Mouse (Mus musculus) ES-Bruce4 (cell line): ENCODE results near the gene Cplx3. TPM values are rescaled to one million over a fixed set of nuclear protein-coding genes. Genes with fewer than 3 reads are reported as not detected.

Experiments used
- H3K27ac ChIP-seq: 2 replicates; pipeline ENCODE4 v1.5.1; 2012; ENCODE audit warnings: low read length, inconsistent platforms; ENCODE audit not compliant: insufficient read depth
- H3K27me3 ChIP-seq: 2 replicates; pipeline ENCODE4 v1.6.1; 2012; ENCODE audit warnings: mild to moderate bottlenecking, low read length, inconsistent platforms; ENCODE audit not compliant: control insufficient read depth, poor library complexity, insufficient read depth, severe bottlenecking
- H3K36me3 ChIP-seq: 2 replicates; pipeline ENCODE4 v1.6.1; 2012; ENCODE audit warnings: inconsistent platforms, mild to moderate bottlenecking, low read length, moderate library complexity; ENCODE audit not compliant: control insufficient read depth, poor library complexity, insufficient read depth, severe bottlenecking
- H3K4me1 ChIP-seq: one replicate; pipeline ENCODE4 v1.8.1; 2011; ENCODE audit warnings: low read length; ENCODE audit not compliant: control insufficient read depth, insufficient read depth
- H3K4me3 ChIP-seq: 2 replicates; pipeline ENCODE4 v1.5.1; 2011; ENCODE audit warnings: low read depth, mild to moderate bottlenecking, low read length
- H3K9ac ChIP-seq: 2 replicates; pipeline ENCODE4 v1.6.1; 2012; ENCODE audit warnings: low read depth, mild to moderate bottlenecking, inconsistent platforms; ENCODE audit not compliant: poor library complexity, severe bottlenecking
- H3K9me3 ChIP-seq: replicated peaks from 2 replicates; pipeline ENCODE4 v1.6.1; 2012; ENCODE audit warnings: mild to moderate bottlenecking, low read length, inconsistent platforms; ENCODE audit not compliant: control insufficient read depth, poor library complexity, insufficient read depth, severe bottlenecking
- CTCF ChIP-seq: IDR thresholded peaks from one replicate; pipeline ENCODE4 v1.8.1; 2011; ENCODE audit warnings: low read depth, low read length
- EP300 ChIP-seq: IDR thresholded peaks from 2 replicates; pipeline ENCODE4 v1.6.1; 2011; ENCODE audit warnings: low read depth, low read length; ENCODE audit not compliant: insufficient read depth
- POLR2A ChIP-seq: IDR thresholded peaks from one replicate; pipeline ENCODE4 v1.8.1; 2011; ENCODE audit warnings: low read length; ENCODE audit not compliant: insufficient read depth
- polyA plus RNA-seq: library from polyadenylated mRNA; stranded (reverse); fragments of >200 nt; gene quantifications from 2 replicates; pipeline ENCODE4 v1.2.4, GENCODE M21; 2011; ENCODE audit warnings: low read depth; ENCODE audit not compliant: missing spikeins, insufficient read depth, insufficient read length

The Cplx3 gene
- polyA plus RNA-seq, 1 experiment = not detected

DNA sequence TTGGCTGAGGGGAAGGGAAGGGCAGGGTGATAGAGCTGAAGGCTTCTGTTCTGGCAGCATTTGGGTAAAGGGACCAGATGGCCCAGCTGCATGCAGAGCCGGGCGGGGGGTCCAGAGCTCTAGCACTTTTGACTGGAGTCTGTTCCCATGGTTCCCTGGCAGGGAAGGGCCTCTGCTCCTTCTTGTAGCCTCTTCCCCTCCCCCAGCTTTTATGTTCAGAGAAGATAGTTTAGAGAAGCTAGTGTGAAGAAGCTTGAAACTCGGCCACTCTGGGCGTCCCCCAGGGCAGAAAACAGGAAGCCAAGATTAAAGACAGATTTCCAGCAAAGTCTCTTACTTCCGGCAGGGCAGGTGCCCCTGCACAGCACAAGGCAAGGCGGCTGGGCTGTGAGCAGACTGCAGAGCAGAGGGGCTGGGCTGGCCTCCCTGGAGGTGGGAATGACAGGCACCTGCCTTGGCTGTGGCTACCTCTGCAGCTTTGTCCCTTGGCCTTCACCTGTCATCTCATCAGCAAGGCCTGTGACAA, 44.8 kb upstream of the Cplx3 start:
- H3K4me3 ChIP-seq = no peak overlapping the region
- H3K9ac ChIP-seq = no peak overlapping the region
- H3K36me3 ChIP-seq = no peaks in the 10 kb centered on the region
- TF ChIP-seq POLR2A = no peak
- no peak for TF ChIP-seq CTCF
- no peak for TF ChIP-seq EP300
- no peak overlapping the region for H3K27ac ChIP-seq
- no peaks in the 10 kb centered on the region for H3K27me3 ChIP-seq
- no peaks in the 10 kb centered on the region for H3K9me3 ChIP-seq
- H3K4me1 ChIP-seq = peaks cover 3% of the 10 kb centered on the region

DNA sequence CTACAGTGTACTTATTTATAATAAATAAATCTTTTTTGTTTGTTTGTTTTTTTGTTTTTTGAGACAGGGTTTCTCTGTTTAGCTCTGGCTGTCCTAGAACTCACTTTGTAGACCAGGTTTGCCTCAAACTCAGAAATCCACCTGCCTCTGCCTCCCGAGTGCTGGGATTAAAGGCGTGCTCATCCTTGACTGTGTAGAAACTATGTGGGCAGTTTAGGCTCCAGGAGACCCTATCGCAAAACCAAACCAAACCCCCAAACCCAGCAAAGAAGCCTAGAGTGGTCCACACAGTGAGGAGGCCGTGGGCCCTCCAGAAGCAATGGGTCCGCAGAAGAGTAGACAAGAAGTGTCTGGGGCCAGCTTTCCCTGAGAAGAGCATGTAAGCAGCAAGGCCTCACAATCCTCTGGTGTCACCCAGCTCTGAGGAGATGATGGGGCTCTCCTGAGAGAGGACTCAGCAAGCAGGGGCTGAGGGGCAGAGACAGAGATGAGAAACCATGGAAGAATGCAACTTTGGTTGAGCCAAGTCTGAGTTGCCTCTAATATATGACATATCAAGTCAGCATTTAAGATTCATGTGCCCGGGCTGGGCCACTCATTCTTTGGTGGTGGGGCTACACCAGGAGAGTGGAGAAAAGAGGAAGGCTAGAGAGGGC, 44.2 kb upstream of the Cplx3 start:
- no peak overlapping the region for H3K9ac ChIP-seq
- no peak overlapping the region for H3K4me3 ChIP-seq
- H3K36me3 ChIP-seq = no peaks in the 10 kb centered on the region
- no peaks in the 10 kb centered on the region for H3K9me3 ChIP-seq
- H3K27me3 ChIP-seq = no peaks in the 10 kb centered on the region
- TF ChIP-seq EP300 = no peak
- no peak for TF ChIP-seq POLR2A
- TF ChIP-seq CTCF = no peak
- H3K4me1 ChIP-seq = peaks cover 3% of the 10 kb centered on the region
- no peak overlapping the region for H3K27ac ChIP-seq

DNA sequence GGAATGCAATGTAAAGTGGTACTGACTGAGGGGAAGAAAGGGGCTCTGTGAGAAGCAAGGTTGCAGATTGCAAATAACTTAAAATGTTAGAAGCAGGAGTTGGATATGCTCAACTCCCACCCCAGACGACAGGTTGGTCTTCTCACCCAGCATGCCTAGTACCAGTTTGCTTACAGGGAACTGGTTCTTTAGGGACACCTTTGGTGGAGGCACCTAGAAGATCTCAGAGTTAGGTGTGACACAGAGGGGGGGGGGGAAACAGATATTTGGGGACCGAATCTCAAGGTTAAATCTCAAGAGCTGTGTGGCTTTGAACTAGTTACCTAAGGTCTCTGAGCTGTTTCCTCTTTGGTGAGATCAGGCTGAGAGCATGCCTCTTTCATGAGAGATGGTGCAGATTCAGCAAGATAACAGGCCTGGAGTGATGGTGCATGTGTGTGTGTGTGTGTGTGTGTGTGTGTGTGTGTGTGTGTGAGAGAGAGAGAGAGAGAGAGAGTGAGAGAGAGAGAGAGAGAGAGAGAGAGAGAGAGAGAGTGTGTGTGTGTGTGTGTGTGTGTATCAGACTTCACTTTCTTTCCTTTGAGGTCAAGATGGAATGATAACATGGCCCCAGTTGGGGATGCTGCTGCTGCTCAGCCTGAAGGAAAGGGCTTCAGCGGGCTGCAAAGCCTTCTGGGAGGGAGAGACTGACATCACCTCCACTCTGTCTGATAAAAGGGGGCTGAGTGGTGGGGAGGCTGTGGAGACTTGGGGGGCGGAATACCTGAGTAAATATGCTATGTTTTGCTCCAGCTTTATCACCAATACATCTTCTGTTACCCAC, 41.4 kb upstream of the Cplx3 start:
- Histone ChIP-seq H3K4me1 (peaks cover 7% of the 10 kb centered on the region), H3K4me3 (no peak overlapping the region), H3K9me3 (no peaks in the 10 kb centered on the region), H3K9ac (no peak overlapping the region), H3K36me3 (no peaks in the 10 kb centered on the region), H3K27ac (no peak overlapping the region), H3K27me3 (no peaks in the 10 kb centered on the region)
- TF ChIP-seq POLR2A (no peak), CTCF (no peak), EP300 (no peak)

DNA sequence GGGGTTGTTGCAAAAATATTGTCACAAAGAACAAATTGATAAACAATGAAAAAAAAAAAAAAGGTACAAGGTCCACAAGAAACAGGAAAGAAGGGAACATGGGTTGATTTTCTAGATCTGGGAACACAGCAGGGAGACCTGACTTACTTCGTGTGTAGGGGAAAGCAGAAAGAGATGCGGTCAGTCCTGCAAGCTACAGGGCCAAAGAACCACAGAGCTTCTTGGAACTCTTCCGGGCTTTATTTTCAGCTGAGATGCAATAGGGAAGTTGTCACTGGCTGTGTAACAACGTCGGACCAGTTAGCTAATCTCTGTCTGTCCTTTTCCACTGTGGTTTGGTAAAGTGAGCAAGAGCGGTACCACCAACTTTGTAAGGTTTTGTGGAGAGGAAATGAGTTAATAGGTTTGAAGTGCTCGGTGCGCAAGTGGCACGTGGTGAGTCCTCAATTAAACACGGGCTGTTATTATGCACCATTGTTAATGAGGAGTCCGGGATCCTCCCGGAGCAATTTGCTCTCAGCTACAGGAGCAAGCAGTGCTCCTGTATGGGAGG, 40.5 kb upstream of the Cplx3 start:
- no peaks in the 10 kb centered on the region for H3K36me3 ChIP-seq
- no peak overlapping the region for H3K27ac ChIP-seq
- no peak overlapping the region for H3K4me3 ChIP-seq
- H3K27me3 ChIP-seq = no peaks in the 10 kb centered on the region
- peaks cover 10% of the 10 kb centered on the region for H3K4me1 ChIP-seq
- TF ChIP-seq POLR2A (no peak), CTCF (no peak), EP300 (no peak)
- no peak overlapping the region for H3K9ac ChIP-seq
- no peaks in the 10 kb centered on the region for H3K9me3 ChIP-seq

DNA sequence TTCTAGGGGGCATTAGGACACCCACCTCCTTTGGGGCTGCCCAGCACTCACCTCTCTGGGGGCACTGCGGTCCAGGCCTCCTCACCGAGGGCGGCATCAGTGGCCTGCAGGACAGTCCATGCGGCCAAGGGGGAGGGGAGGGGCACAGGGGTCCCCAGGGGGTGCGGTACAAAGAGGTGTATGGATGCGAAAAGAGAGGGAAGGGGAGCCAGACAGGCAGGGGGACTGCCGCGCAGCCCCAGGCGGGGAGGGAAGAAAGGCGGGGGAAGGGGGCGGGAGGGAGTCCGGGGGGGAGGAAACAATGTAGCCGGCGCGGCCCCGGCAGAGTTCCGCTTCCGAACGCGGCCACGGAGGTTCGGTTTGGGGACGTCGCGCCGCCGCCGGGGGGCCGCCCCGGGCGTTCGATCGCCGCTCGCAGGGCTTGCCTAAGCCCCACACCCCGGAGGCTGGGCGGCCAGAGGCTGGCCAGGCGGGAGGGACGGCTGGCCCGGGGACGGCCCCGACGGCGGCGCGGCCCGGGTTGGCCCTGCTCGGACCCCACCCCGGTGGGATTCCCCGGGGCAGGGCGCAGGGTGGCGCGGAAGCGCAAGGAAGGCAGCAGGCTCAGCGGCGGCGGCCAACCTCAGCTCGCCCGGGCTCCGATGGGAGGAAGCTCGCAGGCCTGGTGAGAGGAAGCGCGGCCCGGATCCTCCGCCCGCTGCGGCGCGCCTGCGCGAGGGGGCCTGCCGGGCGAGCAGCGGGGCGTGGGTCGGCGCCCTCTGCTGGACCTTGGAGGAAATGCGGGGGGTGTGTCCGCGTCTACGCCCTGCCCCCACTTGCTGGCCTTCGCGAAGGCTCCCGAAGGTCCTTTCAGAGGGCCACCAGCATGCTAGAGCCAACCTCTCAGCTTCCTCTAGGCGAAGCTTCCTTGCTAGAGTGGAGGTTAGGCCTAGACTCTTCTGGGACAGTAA, 39.1 kb upstream of the Cplx3 start:
- Histone ChIP-seq H3K27ac (no peak overlapping the region), H3K9me3 (no peaks in the 10 kb centered on the region), H3K9ac (peak overlapping the region; percentile 97), H3K4me1 (peaks cover 10% of the 10 kb centered on the region), H3K4me3 (peak overlapping the region; percentile 89), H3K27me3 (no peaks in the 10 kb centered on the region), H3K36me3 (no peaks in the 10 kb centered on the region)
- TF ChIP-seq CTCF (peak; percentile 79), EP300 (peak; percentile 56; the same call in 1 of the 2 replicates), POLR2A (peak; percentile 30)
